Mouse (Mus musculus): Measurements from ENCODE around the gene Zfp846.

Zfp846 gene

GRCm38 (mm10) chr9:20638552-20638951 is 57.5 kb downstream of the Zfp846 start:
- DNase-seq, result no peak

- DNase-seq, result no peak
Observed at GRCm38 (mm10) chr9:20639486-20639885, 58.4 kb downstream of the Zfp846 start.

DNA sequence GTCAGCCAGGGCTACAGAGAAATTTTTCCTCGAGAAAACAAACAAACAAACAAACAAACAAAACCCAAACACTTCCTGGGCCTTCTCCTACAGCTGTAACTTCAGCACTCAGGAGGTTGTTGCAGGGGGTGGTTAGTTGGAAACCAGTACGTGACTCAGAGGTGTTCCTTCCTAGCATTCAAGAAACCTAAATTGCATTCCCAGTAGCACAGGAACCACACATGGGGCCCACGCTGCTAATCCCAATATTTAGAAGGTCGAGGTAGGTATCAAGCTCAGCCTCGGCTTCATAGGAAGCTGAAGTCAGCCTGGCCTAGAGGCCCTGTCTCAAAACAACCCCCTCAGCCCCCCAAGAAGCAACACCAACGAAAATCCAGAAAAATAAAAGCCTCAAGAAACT is 60.4 kb downstream of the Zfp846 start:
- DNase-seq, result no peak

DNA sequence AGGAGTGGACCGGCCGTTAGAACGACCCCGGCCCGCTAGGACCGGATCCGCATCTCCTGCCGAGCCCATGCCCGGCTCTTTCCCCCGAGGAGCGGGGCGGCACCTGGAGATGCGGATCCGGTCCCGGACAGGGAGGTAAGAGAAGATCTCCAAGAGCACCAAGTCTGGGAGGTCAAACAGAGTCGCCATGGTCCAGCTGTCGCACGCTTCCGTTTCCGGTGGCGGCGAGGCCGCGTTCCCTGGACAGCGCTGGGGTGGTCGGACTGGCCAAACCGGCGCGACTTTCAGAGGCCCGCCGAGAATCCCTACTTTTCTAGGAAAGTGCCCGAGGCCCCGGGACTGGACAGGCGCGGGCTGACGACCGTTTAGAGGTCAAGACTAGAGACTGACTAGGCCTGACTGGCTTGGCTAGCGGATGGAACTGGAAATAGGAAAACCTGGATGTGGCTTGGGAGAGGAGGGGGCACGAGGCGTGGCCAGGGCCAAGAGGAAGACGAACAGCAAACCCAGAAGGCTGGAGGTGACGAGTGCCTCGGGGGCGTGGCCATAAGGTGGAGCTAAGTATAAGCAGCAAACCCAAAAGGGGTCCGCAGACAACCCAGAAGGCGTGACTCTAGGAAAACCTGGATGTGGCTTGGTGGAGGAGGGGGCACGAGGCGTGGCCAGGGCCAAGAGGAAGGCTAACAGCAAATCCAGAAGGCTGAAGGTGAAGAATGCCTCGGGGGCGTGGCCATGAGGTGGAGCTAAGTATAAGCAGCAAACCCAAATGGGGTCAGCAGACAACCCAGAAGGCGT is 61.2 kb downstream of the Zfp846 start, which contains the start of gene Ubl5:
Ubl5 (plus strand) TSS at position 778 of the 795 bp plus-strand sequence.
- DNase-seq, result peak in 1 of 2 experiments; percentile 35

DNA sequence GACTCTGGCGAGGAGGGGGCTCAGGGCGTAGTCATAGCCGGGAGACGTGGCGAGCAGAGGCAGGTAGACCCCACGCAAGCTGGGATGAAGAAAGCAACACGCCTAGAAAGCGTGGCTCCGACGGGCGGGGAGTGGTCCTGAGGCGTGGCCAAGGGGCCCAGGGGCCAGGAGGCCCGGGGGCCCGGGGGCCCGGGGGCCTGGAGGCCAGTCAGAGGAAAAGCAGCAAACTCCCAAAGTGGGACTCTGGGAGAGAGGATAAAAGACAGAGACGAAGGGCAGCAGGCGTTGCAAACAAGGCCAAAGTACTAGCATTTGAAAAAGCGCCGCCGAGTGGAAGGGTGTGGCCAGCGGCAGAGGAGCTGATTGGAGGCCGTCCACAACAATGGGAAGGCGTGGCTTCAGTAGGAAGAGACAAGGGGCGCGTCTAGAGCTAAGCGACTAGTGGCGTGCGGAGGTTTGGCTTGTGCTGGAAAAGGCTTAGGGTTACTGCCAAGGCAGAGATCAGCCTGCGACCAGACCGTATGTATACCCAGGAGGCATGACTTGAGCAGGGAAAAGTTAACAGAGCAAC is 61.9 kb downstream of the Zfp846 start:
- peak; percentile 42 to 43 for DNase-seq

- no peak for DNase-seq
Observed at GRCm38 (mm10) chr9:20643781-20644180, 62.7 kb downstream of the Zfp846 start.

DNA sequence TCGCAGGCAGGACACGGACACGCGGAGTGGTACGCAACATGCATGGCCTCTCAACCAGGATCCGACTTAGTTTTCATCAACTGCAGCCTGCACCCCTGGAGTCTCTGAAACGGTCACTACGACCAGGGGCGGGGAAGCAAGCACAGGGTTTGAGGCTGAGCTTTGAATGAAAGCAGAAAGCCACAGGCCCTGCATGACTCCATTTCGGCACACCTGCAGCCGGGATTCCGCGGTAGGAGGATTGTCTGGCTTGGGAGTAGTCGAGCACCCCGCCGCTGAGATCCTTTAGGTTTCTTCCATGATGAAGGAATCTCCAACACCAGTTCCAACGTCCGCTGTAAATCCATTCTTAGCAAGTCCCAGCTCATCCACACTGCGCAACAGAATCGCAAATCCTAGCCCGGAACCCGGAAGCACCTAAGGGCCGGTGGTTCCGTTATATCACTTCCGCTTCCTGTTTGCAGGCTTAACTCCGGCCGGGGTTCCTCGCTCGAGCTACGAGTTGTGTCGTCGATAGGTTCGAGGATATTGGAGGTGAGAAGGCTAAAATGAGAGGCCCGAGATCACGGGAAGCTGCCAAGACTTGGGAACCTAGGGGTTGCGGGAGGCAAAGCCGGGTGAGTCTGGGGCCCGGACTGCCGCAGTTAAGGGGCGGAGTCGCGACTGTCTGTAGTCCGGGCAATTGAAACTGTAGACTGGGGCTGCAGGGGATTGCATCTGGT is 63.4 kb downstream of the Zfp846 start, which contains the start of gene Fbxl12:
Fbxl12 (minus strand) TSS at position 408 of the 722 bp plus-strand sequence.
- peak; percentile 70 to 76 for DNase-seq

GRCm38 (mm10) chr9:20645121-20645520 is 64.0 kb downstream of the Zfp846 start:
- no peak for DNase-seq

- peak; percentile 96 to 97 for DNase-seq
Observed at GRCm38 (mm10) chr9:20651602-20652259, 70.6 kb downstream of the Zfp846 start, which contains the start of gene Pin1. Pin1 (plus strand) TSS chr9:20652095.

GRCm38 (mm10) chr9:20652260-20652658 is 71.2 kb downstream of the Zfp846 start:
- DNase-seq, result no peak

GRCm38 (mm10) chr9:20653859-20654258 is 72.8 kb downstream of the Zfp846 start:
- DNase-seq, result no peak

Data from cerebellum, postnatal 36 days (tissue).